Mouse (Mus musculus) macrophage (primary cell): ENCODE measurements around the gene Fbln1. TPM values are rescaled to one million over a fixed set of nuclear protein-coding genes. Genes with fewer than 3 reads are reported as not detected.

Source experiments
- polyA plus RNA-seq: library from polyadenylated mRNA; stranded (reverse); fragments of 250-400 nt; gene quantifications from 3 replicates; pipeline ENCODE4 v1.2.4, GENCODE M21; 2018; ENCODE audit warnings: inconsistent platforms

The Fbln1 gene
- polyA plus RNA-seq, 1 experiment from 2014 or later, result not detected

Other genes with a start within 250 kb of the Fbln1 start
- gene 5031439G07Rik, start 217.4 kb upstream of the Fbln1 start, polyA plus RNA-seq, result 96.5 to 136 TPM (median 117 TPM) in 3 replicates
- not detected in 3 replicates for gene Upk3a, start 188.8 kb upstream of the Fbln1 start, polyA plus RNA-seq
- 5.4 to 11.3 TPM (median 6.8 TPM) in 3 replicates for gene Fam118a, start 177.0 kb upstream of the Fbln1 start, polyA plus RNA-seq
- gene Smc1b, start 74.0 kb upstream of the Fbln1 start, polyA plus RNA-seq, result not detected in 3 replicates
- gene Ribc2, start 73.9 kb upstream of the Fbln1 start, polyA plus RNA-seq, result not detected in 3 replicates
- 72.4 to 117 TPM (median 107 TPM) in 3 replicates for gene Atxn10, start 130.3 kb downstream of the Fbln1 start, polyA plus RNA-seq